Mouse (Mus musculus): ENCODE results near the gene Mical3.

DNA sequence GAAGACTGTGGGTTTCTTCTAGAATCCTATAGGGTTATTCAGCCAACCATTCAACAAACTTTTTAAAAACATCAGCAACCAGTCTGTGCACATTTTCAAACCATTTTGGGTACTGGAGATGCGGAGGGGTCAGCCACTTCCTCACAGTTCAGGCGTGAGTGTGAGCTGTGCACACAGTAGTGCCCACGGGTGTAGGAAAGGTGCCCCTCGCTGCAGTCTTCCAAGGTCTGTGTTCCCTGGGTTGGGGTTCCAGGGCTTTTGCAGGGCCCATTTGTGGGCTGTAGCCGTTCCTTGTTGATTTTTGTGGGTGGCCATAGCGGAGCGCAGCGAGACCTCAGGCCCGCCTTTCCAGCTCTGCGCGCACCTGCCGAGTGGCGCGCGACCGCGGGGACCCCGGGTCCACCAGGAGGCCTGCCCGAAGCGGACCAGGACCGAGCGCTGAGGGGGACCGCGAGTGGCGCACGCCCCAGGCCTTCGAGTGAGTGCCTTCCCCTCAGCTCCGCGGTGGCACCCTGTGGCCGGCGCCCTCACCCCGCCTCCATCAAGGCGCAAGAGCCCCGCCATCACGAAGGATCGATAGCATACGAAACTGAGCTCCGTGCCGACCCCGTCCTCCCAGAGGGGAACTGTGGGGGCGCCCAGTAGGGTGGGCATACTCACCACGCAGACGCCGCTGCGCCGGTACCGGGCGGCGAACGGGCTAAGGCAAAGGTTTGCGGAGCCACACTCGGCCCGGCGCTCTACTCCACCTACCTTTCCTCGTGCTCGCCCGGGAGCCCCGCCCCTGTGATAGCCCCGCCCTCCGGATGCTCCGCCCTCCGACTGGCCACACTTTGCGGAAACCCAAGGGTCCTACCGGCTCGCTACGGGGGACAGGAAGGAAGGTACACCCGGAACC is 214.5 kb downstream of the Mical3 start, which contains the start of gene Bid:
- TF ChIP-seq CTCF (IDR thresholded peaks at IDR 0.05; ENCODE audit: low read depth, low read length) = no peak
- TF ChIP-seq POLR2A (IDR thresholded peaks at IDR 0.05; ENCODE audit: extremely low read depth, insufficient read depth, low read length) = no peak

Measured in liver, adult 2 months (tissue).